Mouse (Mus musculus) thymus, adult 2 months (tissue): ENCODE results near the gene Aplp2. TPM values are rescaled to one million over a fixed set of nuclear protein-coding genes. Genes with fewer than 3 reads are reported as not detected.

Experiments used
- DNase-seq: peaks from one replicate; pipeline ENCODE4 v3.0.0; 2021
- H3K27ac ChIP-seq: fragments of 200-500 bp; 2 replicates; pipeline ENCODE4 v1.5.1; 2012; ENCODE audit warnings: low read length, control low read depth; ENCODE audit not compliant: control insufficient read depth, insufficient read depth
- H3K27me3 ChIP-seq: fragments of 200-500 bp; 2 replicates; pipeline ENCODE4 v1.6.1; 2012; ENCODE audit warnings: mild to moderate bottlenecking, low read length, moderate library complexity, mixed read lengths; ENCODE audit not compliant: control insufficient read depth, insufficient read depth
- H3K36me3 ChIP-seq: fragments of 200-500 bp; 2 replicates; pipeline ENCODE4 v1.6.1; 2012; ENCODE audit warnings: mild to moderate bottlenecking, low read length, moderate library complexity; ENCODE audit not compliant: control insufficient read depth, insufficient read depth
- H3K4me1 ChIP-seq: fragments of 200-500 bp; replicated peaks from 2 replicates; pipeline ENCODE4 v1.6.1; 2012; ENCODE audit warnings: low read length; ENCODE audit not compliant: control insufficient read depth, insufficient read depth
- H3K4me3 ChIP-seq: fragments of 200-500 bp; 2 replicates; pipeline ENCODE4 v1.5.1; 2012; ENCODE audit warnings: mild to moderate bottlenecking, low read length, control low read depth, moderate library complexity; ENCODE audit not compliant: control insufficient read depth, insufficient read depth
- CTCF ChIP-seq: fragments of 200-500 bp; IDR thresholded peaks from 2 replicates; pipeline ENCODE4 v1.5.1; 2012; ENCODE audit warnings: mild to moderate bottlenecking, control low read depth, low read length, moderate library complexity, borderline replicate concordance; ENCODE audit not compliant: control insufficient read depth, poor library complexity, insufficient read depth; ENCODE audit errors: extremely low read depth
- POLR2A ChIP-seq: fragments of 200-500 bp; IDR thresholded peaks from 2 replicates; pipeline ENCODE4 v1.6.1; 2012; ENCODE audit warnings: mild to moderate bottlenecking, low read length, control low read depth, moderate library complexity; ENCODE audit not compliant: control insufficient read depth, poor library complexity, insufficient read depth; ENCODE audit errors: extremely low read depth
- WGBS: fragments of 180-500 bp; shearing (Covaris S2); methylation state at CpG from one replicate; pipeline ENCODE4 v1.1.7; 2018; 5-methylcytosine and 5-hydroxymethylcytosine counted together
- polyA plus RNA-seq: library from polyadenylated mRNA; depleted of rRNA; stranded (reverse); fragments of >200 nt; gene quantifications from 2 replicates; pipeline ENCODE4 v1.2.3, GENCODE M21; 2012

The Aplp2 gene
- polyA plus RNA-seq, 1 experiment = 188 TPM

DNA sequence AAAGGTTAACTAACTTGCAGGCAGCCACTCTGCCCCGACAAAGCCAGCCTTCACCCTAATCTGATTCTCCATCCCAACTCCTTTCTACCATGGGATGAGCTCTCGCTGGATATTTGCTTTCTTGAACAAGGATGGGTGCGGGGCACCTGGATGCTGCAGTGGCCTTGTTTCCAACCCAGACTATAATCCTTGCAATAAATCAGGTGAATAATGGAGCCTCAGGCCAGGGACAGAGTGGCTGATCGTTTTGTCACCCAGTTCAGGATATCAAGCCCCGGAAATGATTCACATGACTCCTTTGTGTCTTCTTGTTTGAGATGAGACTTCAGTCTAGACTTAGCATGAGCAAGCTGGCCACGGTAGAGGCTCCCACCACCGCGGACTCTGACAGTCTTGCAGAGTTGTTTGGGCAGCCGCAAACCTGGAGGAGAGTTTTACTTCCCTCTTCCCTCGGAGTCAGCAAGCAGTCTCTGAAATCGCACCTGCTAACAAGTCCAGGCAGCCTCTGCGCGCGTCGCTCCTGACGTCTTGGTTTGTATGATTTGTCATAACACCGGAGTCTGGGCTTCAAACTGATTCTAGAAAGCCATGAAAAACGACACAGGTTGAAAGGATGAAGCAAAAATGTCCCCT is 31.8 kb upstream of the Aplp2 start:
- no peak for TF ChIP-seq CTCF
- TF ChIP-seq POLR2A = no peak
- WGBS = 18% methylated on average over 18 of the region's 18 CpGs
- Histone ChIP-seq H3K4me1 (peaks cover 3% of the 10 kb centered on the region; the same call in 1 of the 2 replicates), H3K4me3 (peak overlapping the region; percentile 26; the same call in 1 of the 2 replicates), H3K27ac (no peak overlapping the region), H3K36me3 (no peaks in the 10 kb centered on the region), H3K27me3 (no peaks in the 10 kb centered on the region)
- DNase-seq = peak; percentile 3

DNA sequence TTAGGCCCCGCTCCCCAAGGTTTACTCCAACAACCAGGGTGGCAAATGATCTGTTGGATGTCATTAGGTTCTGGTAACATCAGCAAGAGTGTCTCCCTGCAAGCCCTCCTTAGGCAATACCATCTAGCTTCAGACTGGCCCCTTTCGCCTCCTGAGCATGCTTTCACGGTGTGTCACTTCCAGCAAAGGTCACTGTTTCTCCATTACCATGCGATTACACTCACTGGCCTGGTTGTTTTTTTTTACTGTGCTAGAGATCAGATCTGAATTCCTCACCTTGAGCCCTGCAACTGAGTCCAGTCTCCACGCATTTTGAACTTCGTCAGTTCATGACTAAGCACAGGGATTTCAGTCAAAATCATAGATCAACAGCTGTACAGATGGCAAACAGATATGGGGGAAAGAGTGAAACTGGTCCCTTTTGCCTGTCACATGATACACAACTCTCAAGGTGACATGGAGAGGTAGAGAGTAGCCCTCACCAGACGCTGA is 29.6 kb upstream of the Aplp2 start:
- Histone ChIP-seq H3K36me3 (no peaks in the 10 kb centered on the region), H3K27me3 (no peaks in the 10 kb centered on the region), H3K4me1 (peaks cover 3% of the 10 kb centered on the region; the same call in 1 of the 2 replicates), H3K4me3 (no peak overlapping the region), H3K27ac (no peak overlapping the region)
- 94% methylated on average over 7 of the region's 7 CpGs for WGBS
- no peak for DNase-seq
- TF ChIP-seq CTCF (no peak), POLR2A (no peak)

- Histone ChIP-seq H3K4me3 (no peak overlapping the region), H3K36me3 (no peaks in the 10 kb centered on the region), H3K4me1 (peaks cover 3% of the 10 kb centered on the region; the same call in 1 of the 2 replicates), H3K27ac (no peak overlapping the region), H3K27me3 (no peaks in the 10 kb centered on the region)
- WGBS = 91% methylated on average over 8 of the region's 8 CpGs
- no peak for DNase-seq
- TF ChIP-seq POLR2A (no peak), CTCF (no peak)
Observed at GRCm38 (mm10) chr9:31240522-31241207, 29.1 kb upstream of the Aplp2 start.

- Histone ChIP-seq H3K27me3 (no peaks in the 10 kb centered on the region), H3K36me3 (no peaks in the 10 kb centered on the region), H3K4me3 (no peak overlapping the region), H3K27ac (no peak overlapping the region), H3K4me1 (peaks cover 3% of the 10 kb centered on the region; the same call in 1 of the 2 replicates)
- TF ChIP-seq CTCF (no peak), POLR2A (no peak)
- DNase-seq = no peak
- 100% methylated on average over 2 of the region's 2 CpGs for WGBS
Observed at GRCm38 (mm10) chr9:31239551-31239950, 27.9 kb upstream of the Aplp2 start.

DNA sequence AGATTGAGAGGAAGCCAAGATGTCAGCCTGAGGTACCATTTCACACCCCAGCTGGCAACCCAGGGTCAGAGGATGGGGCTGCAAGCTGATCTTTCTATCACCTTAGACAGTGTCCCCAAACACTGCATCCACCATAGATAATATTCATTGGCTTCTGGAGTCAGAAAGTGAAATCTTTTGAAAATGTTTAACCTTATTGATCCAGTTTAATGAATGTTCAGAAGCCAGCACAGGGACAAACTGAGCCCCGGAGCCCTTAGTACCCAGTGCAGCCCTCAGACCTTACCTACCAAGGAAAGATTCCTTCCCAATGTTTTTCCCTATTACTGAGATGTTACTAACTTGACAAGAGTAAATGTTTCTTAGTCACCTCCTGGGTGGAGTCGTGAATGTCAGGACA is 26.9 kb upstream of the Aplp2 start:
- no peak overlapping the region for H3K27ac ChIP-seq
- no peak overlapping the region for H3K4me3 ChIP-seq
- H3K27me3 ChIP-seq = no peaks in the 10 kb centered on the region
- TF ChIP-seq POLR2A = no peak
- TF ChIP-seq CTCF = no peak
- H3K4me1 ChIP-seq = peaks cover under 1% of the 10 kb centered on the region; the same call in 1 of the 2 replicates
- 89% methylated on average over 2 of the region's 2 CpGs for WGBS
- H3K36me3 ChIP-seq = no peaks in the 10 kb centered on the region
- DNase-seq = no peak

- WGBS = 96% methylated on average over 5 of the region's 5 CpGs
- Histone ChIP-seq H3K4me3 (no peak overlapping the region), H3K4me1 (no peaks in the 10 kb centered on the region), H3K36me3 (no peaks in the 10 kb centered on the region), H3K27ac (no peak overlapping the region), H3K27me3 (no peaks in the 10 kb centered on the region)
- DNase-seq = no peak
- TF ChIP-seq CTCF = no peak
- no peak for TF ChIP-seq POLR2A
Observed at GRCm38 (mm10) chr9:31236079-31236478, 24.5 kb upstream of the Aplp2 start.

GRCm38 (mm10) chr9:31235489-31235888 is 23.9 kb upstream of the Aplp2 start:
- TF ChIP-seq CTCF (no peak), POLR2A (no peak)
- Histone ChIP-seq H3K4me1 (no peaks in the 10 kb centered on the region), H3K4me3 (no peak overlapping the region), H3K36me3 (no peaks in the 10 kb centered on the region), H3K27me3 (no peaks in the 10 kb centered on the region), H3K27ac (no peak overlapping the region)
- 97% methylated on average over 9 of the region's 9 CpGs for WGBS
- no peak for DNase-seq
